Mouse (Mus musculus) E14TG2a.4 (cell line): ENCODE measurements around the gene Prcd.
"Not testable (repeated sequence)": the region's sequence is repeated elsewhere in the genome, so short reads cannot be mapped to it uniquely, and the experiment has no call there.

ENCODE experiments used
- H3K27me3 ChIP-seq: 2 replicates; pipeline ENCODE4 v1.6.1; 2014; ENCODE audit warnings: low read length, control low read depth; ENCODE audit not compliant: insufficient read depth
- H3K36me3 ChIP-seq: 2 replicates; pipeline ENCODE4 v1.6.1; 2014; ENCODE audit warnings: low read length, control low read depth; ENCODE audit not compliant: insufficient read depth
- H3K4me1 ChIP-seq: replicated peaks from 2 replicates; pipeline ENCODE4 v1.6.1; 2014; ENCODE audit warnings: low read depth, low read length, control low read depth
- H3K4me3 ChIP-seq: replicated peaks from 2 replicates; pipeline ENCODE4 v1.5.1; 2014; ENCODE audit warnings: mild to moderate bottlenecking, low read length
- H3K9me3 ChIP-seq: 2 replicates; pipeline ENCODE4 v1.6.1; 2014; ENCODE audit warnings: low read length, control low read depth
- CTCF ChIP-seq: conservative IDR thresholded peaks from 2 replicates; pipeline ENCODE4 v1.5.1; 2014; ENCODE audit warnings: low read length
- NANOG ChIP-seq: IDR thresholded peaks from 2 replicates; pipeline ENCODE4 v1.6.1; 2014; ENCODE audit warnings: borderline replicate concordance, low read length, mixed read lengths
- POU5F1 ChIP-seq: IDR thresholded peaks from 2 replicates; pipeline ENCODE4 v1.6.1; 2014; ENCODE audit warnings: low read length, borderline replicate concordance

The Prcd gene

DNA sequence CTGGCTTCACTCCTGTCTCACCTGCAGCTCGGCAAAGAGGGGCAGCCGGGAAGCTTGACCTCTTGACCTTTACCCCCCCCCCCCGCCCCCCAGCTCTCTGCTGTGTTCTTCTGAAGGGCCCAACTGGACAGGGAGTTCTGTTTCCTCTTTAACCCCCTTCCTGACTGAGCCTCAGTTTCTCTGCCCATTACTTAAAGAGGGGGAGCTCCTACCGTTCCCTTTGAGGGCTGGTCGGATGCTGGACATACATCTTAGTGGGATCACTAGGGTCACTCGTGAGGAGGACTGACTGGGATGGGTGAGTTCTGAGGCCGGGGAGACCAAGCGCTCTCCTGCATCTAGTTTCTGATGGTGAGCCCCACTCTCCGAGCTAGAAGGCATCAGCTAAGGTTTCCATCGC, at the start of gene Prcd:
TSS of gene Prcd (plus strand) at position 301 of the 400 bp plus-strand sequence.
- peak within 1 kb of the TSS; percentile 77 for H3K4me3 ChIP-seq
- no peaks in the 10 kb centered on the region for H3K36me3 ChIP-seq
- no peaks in the 10 kb centered on the region for H3K9me3 ChIP-seq
- H3K4me1 ChIP-seq, result peaks cover 70% of the 10 kb centered on the region
- TF ChIP-seq CTCF (no peak), NANOG (no peak), POU5F1 (no peak)
- peaks cover 72% of the 10 kb centered on the region for H3K27me3 ChIP-seq

DNA sequence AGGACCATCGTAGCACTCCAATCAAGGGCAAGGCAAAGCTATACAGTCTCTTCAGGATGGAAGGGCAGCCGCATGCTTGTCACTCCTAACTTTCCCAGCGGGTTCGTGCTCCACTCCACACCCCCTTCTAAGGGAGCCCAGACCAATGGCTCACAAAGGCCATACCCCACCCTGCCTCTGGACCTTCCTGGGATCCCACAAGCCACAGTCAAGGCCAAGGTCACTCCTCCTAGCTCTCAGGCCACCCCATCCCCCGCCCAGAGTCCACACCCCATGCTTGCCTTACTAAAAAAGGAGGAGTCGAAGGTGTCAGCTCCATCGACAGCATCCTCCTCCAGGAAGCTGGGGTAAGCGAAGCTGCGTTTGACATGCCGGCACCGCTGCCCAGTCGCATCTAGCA, 49.2 kb upstream of the Prcd start:
- Histone ChIP-seq H3K27me3 (no peaks in the 10 kb centered on the region), H3K9me3 (no peaks in the 10 kb centered on the region), H3K4me1 (peaks cover 68% of the 10 kb centered on the region), H3K36me3 (peaks cover 92% of the 10 kb centered on the region), H3K4me3 (peak overlapping the region; percentile 68)
- TF ChIP-seq CTCF (no peak), NANOG (no peak), POU5F1 (no peak)

DNA sequence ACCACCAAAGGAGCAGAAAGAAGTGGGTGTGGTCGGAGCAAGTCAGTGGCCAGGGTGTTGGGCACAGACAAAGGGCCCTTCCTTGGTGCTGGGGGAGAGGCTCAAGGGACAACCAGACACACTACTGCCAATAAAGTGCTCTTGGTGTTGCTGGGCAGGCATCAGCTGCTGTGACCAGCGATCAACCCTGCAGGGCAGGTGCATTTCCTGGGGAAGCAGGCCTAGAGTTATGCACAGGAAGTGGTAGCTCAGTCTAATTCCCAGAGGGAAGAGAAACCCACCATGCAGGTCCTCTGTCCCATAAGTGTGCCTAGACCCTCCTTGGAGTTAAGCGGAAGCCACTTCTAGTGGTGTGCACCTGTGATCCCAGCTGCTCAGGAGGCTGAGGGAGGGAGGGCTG, 45.6 kb upstream of the Prcd start:
- Histone ChIP-seq H3K9me3 (no peaks in the 10 kb centered on the region), H3K27me3 (no peaks in the 10 kb centered on the region), H3K4me1 (peaks cover 96% of the 10 kb centered on the region), H3K4me3 (no peak overlapping the region), H3K36me3 (peaks cover 69% of the 10 kb centered on the region)
- no peak for TF ChIP-seq NANOG
- no peak for TF ChIP-seq CTCF
- TF ChIP-seq POU5F1, result no peak

DNA sequence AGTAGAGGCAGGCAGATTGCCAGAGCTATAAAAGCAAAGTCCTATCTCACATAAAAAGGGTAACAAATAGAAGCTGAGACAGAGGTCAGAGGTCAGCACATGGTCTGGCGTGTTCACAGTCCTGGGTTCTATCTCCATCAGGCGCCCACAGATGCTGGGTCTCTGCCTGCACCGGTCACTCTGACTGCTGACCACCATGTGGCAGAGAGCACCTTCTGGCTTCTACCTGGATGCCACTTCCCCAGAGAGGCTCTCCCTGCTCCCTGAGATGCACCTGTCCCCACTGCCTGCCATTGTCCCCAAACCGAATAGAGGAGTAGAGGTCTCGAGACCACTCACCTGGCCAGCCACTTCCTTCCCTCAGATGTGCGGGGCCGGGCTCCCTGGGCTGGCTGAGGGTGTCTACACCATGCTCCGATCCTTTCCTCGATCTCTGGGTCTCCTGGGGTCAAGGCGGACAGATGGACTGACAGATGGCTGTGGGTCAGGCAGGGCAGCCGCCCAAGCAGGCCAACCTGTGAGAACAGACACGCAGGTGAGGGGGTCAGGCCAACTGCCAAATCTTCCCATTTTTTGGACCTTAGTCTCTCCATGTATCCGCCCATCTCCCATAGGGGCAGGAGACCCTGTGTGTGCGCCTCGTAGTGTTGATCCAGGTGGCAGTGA, 43.2 kb upstream of the Prcd start:
- Histone ChIP-seq H3K9me3 (no peaks in the 10 kb centered on the region), H3K4me3 (peak overlapping the region; percentile 37), H3K36me3 (peaks cover 56% of the 10 kb centered on the region), H3K27me3 (no peaks in the 10 kb centered on the region), H3K4me1 (peaks cover 94% of the 10 kb centered on the region)
- TF ChIP-seq NANOG (no peak), POU5F1 (no peak), CTCF (no peak)

DNA sequence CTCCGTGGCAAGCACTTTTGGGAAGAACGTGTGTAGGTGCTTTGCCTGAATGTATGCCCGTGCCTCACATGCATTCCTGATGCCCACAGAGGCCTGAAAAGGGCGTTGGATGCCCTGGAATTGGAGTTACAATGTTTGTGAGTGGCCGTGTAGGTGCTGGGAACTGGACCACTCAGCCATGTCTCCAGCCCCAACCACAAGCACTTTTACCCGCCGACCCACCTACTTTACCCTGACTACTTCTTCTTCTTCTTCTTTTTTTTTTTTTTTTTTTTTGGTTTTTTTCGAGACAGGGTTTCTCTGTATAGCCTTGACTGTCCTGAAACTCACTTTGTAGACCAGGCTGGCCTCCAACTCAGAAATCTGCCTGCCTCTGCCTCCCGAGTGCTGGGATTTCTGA, 42.2 kb upstream of the Prcd start:
- not testable (repeated sequence) for H3K4me3 ChIP-seq, H3K9me3 ChIP-seq, H3K27me3 ChIP-seq
- Histone ChIP-seq H3K4me1 (peaks cover 93% of the 10 kb centered on the region), H3K36me3 (peaks cover 47% of the 10 kb centered on the region)

DNA sequence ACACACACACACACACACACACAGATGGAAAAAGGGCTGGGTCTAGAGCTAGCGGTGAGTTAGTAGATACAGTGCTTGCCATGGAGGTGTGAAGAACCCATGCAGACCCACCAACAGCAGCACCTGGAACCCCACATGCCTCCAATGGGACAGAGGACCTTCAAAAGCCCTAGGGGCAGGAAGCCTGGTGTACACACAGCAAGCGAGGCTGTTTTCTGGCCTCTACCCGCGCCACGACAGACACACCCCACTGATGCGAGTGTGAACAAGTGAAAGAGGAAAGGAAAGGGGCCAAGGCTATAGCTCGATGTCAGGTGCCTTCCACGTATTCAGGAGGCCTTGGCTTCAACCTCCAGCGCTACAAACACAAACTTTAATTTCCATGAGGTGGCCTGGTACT, 41.5 kb upstream of the Prcd start:
- TF ChIP-seq CTCF (no peak), POU5F1 (no peak), NANOG (no peak)
- no peaks in the 10 kb centered on the region for H3K9me3 ChIP-seq
- no peaks in the 10 kb centered on the region for H3K27me3 ChIP-seq
- no peak overlapping the region for H3K4me3 ChIP-seq
- H3K36me3 ChIP-seq, result peaks cover 40% of the 10 kb centered on the region
- peaks cover 93% of the 10 kb centered on the region for H3K4me1 ChIP-seq

DNA sequence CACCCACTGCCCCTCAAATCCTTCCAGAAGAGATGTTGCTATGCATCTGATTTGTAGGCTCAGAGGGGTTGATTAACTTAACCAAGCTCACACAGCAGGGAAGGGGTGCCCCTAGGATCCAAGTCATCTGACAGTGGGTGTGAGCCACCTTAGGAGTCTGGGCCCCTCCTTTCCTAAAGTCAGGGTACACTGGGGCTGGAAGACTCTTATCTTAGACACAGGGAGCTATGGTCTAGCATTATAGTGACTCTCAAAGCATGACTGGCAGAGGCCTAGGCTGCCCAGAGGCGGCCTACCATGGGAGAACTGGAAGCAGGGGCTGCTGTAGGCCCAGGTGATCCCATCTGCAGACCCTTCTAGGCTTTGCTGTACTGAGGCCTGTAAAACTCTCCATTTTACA, 40.8 kb upstream of the Prcd start:
- H3K4me3 ChIP-seq, result no peak overlapping the region
- H3K36me3 ChIP-seq, result peaks cover 36% of the 10 kb centered on the region
- no peaks in the 10 kb centered on the region for H3K9me3 ChIP-seq
- TF ChIP-seq NANOG (no peak), CTCF (no peak), POU5F1 (no peak)
- H3K4me1 ChIP-seq, result peaks cover 94% of the 10 kb centered on the region
- H3K27me3 ChIP-seq, result no peaks in the 10 kb centered on the region

DNA sequence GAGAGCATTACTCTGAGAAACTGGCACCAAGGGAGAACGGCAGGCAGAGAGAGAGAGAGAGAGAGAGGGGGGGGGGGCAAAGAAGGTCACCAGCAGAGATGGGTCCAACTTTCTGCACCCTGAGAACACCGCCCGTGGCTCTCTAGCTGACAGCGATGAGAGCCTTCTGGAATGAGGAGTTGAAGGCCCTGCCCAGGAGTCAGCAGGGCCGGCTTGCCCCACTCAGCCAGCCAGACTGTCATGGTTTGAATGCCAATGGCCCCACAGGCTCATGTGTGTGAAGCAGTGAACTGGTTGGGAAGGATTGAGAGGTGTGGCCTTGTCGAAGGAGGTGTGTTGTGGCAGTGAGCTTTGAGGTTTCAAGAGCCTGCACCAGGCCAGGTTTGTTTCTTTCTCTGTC, 40.1 kb upstream of the Prcd start:
- no peaks in the 10 kb centered on the region for H3K27me3 ChIP-seq
- peaks cover 29% of the 10 kb centered on the region for H3K36me3 ChIP-seq
- TF ChIP-seq CTCF, result no peak
- TF ChIP-seq POU5F1, result no peak
- no peak for TF ChIP-seq NANOG
- no peak overlapping the region for H3K4me3 ChIP-seq
- H3K9me3 ChIP-seq, result no peaks in the 10 kb centered on the region
- peaks cover 94% of the 10 kb centered on the region for H3K4me1 ChIP-seq

DNA sequence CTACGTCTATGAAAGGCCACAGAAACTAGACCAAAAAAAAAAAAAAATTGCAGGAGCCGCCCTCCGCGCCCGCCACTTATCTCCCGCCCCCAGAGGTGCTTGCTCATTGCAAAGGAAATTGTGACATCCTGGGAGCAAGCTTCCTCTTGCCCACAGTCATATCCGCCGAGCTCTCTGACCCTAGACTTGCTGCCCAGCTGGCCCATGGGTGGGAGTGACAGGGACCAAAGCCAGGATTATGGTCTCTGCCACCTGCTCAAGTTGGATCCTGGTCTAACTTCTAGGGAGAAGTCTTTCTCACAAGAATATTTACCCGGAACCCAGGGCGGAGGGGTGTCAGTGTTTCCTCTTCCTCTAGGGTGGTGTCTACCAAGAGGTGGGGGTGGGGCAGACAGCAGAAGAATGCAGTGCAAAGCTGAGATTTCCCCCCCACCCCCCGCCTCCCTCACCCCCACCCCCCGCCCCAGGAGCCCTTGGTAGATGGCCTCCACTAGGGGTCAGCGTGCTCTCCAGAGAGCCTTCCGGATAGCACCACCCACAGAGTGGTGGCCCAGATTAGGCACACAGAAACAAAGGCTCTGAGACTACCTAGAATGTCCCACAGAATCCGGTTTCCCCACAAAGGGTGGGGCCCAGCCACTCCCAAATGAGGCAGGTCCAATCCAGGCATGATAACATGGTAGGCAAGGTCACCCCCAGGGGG, 37.4 kb upstream of the Prcd start:
- Histone ChIP-seq H3K9me3 (no peaks in the 10 kb centered on the region), H3K27me3 (no peaks in the 10 kb centered on the region)

More for the DNA sequence above, 37.4 kb upstream of the Prcd start:
- peak overlapping the region; percentile 61 for H3K4me3 ChIP-seq
- peaks cover 16% of the 10 kb centered on the region for H3K36me3 ChIP-seq
- H3K4me1 ChIP-seq, result peaks cover 96% of the 10 kb centered on the region
- no peak for TF ChIP-seq NANOG
- no peak; the same call in 1 of the 2 replicates for TF ChIP-seq CTCF
- no peak for TF ChIP-seq POU5F1
